ENCODE assay signal across 10 mouse cellular contexts in genomic region chr9:96696141-96696561, GRCm38 (mm10). TPM values are rescaled to one million over a fixed set of nuclear protein-coding genes. Genes with fewer than 3 reads are reported as not detected.
DNase-seq lines count a peak whose midpoint lies in the region; ATAC-seq and TF ChIP-seq lines count a peak whose summit lies in the region.
"Had no signal": no experiment of that assay in that cellular context is flagged by ENCODE, and none has a peak within 500 bp of the region (broad histone marks: within the 10 kb centered on the region; RNA-seq: fewer than 3 reads in every experiment).

No protein-coding gene starts in this region.

- H3K4me3 ChIP-seq in kidney, embryonic 16.5 days (ENCODE audit: low read length), result no peak overlapping the region
- no peak overlapping the region for H3K4me3 ChIP-seq in embryonic facial prominence, embryonic 15.5 days (replicated peaks)
- no peak overlapping the region for H3K4me3 ChIP-seq in stomach, postnatal 0 days (ENCODE audit: low read depth, low read length)
- no peak overlapping the region for H3K4me3 ChIP-seq in midbrain, embryonic 11.5 days (ENCODE audit: low read depth, low read length)
- no peak overlapping the region for H3K4me3 ChIP-seq in hindbrain, postnatal 0 days (ENCODE audit: low read length)
- H3K4me3 ChIP-seq: myocyte had no signal

- WGBS in kidney, embryonic 16.5 days, result 68% methylated on average over 12 of the region's 12 CpGs
- 51% methylated on average over 12 of the region's 12 CpGs for WGBS in embryonic facial prominence, embryonic 15.5 days
- 54% methylated on average over 12 of the region's 12 CpGs for WGBS in stomach, postnatal 0 days
- 89% methylated on average over 12 of the region's 12 CpGs for WGBS in midbrain, embryonic 11.5 days
- 77% methylated on average over 12 of the region's 12 CpGs for WGBS in hindbrain, postnatal 0 days

- no peak overlapping the region for H3K4me2 ChIP-seq in kidney, embryonic 16.5 days (replicated peaks; ENCODE audit: low read depth, low read length)
- H3K4me2 ChIP-seq in embryonic facial prominence, embryonic 15.5 days (replicated peaks), result no peak overlapping the region
- H3K4me2 ChIP-seq in stomach, postnatal 0 days (replicated peaks; ENCODE audit: low read depth), result 0 out of 2 replicates have a peak overlapping the region, but pooled peaks have one; percentile 11
- no peak overlapping the region for H3K4me2 ChIP-seq in midbrain, embryonic 11.5 days
- H3K4me2 ChIP-seq in hindbrain, postnatal 0 days (ENCODE audit: low read depth, low read length), result no peak overlapping the region

- peaks cover 9% of the 10 kb centered on the region for H3K36me3 ChIP-seq in kidney, embryonic 16.5 days (ENCODE audit: insufficient read depth, low read length)
- peaks cover 14% of the 10 kb centered on the region; the same call in 1 of the 2 replicates for H3K36me3 ChIP-seq in embryonic facial prominence, embryonic 15.5 days
- peaks cover 7% of the 10 kb centered on the region; the same call in 1 of the 2 replicates for H3K36me3 ChIP-seq in stomach, postnatal 0 days (ENCODE audit: control insufficient read depth, insufficient read depth, low read length)
- H3K36me3 ChIP-seq in midbrain, embryonic 11.5 days (ENCODE audit: control insufficient read depth, insufficient read depth, low read length), result no peaks in the 10 kb centered on the region
- no peaks in the 10 kb centered on the region for H3K36me3 ChIP-seq in hindbrain, postnatal 0 days (ENCODE audit: insufficient read depth, low read length)

- TF ChIP-seq EP300 in stomach, postnatal 0 days (optimal IDR thresholded peaks at IDR 0.05), result no peak

- H3K27ac ChIP-seq in kidney, embryonic 16.5 days (ENCODE audit: low read length), result peak overlapping the region; percentile 52
- peak overlapping the region; percentile 78 for H3K27ac ChIP-seq in embryonic facial prominence, embryonic 15.5 days (replicated peaks)
- H3K27ac ChIP-seq in stomach, postnatal 0 days (replicated peaks), result peak overlapping the region; percentile 74
- no peak overlapping the region for H3K27ac ChIP-seq in midbrain, embryonic 11.5 days (ENCODE audit: low read depth, low read length)
- no peak overlapping the region for H3K27ac ChIP-seq in hindbrain, postnatal 0 days

- peak; percentile 65; the same call in 1 of the 2 replicates for ATAC-seq in kidney, embryonic 16.5 days (ENCODE audit: low FRiP score, low TSS enrichment)
- ATAC-seq in embryonic facial prominence, embryonic 15.5 days (ENCODE audit: insufficient number of reproducible peaks, low FRiP score, low TSS enrichment, low read depth), result no peak; the same call in 1 of the 2 replicates
- peak; percentile 47; the same call in 1 of the 2 replicates for ATAC-seq in stomach, postnatal 0 days (ENCODE audit: low FRiP score, low TSS enrichment)
- no peak for ATAC-seq in midbrain, embryonic 11.5 days (ENCODE audit: low FRiP score)
- no peak for ATAC-seq in hindbrain, postnatal 0 days
- ATAC-seq: Patski had no signal

- no peak for DNase-seq in kidney, adult 11 months
- peak; percentile 87 for DNase-seq in layer of hippocampus, adult 9-11 months
- DNase-seq in stomach, postnatal 0 days (ENCODE audit: low spot score), result no peak
- DNase-seq in midbrain, embryonic 11.5 days (ENCODE audit: low spot score, missing footprints), result no peak
- DNase-seq in urinary bladder, postnatal 36 days (ENCODE audit: low spot score in 2 of 2), result no peak
- DNase-seq in hindbrain, postnatal 0 days (ENCODE audit: low spot score), result no peak

- TF ChIP-seq CTCF in stomach, postnatal 0 days (IDR thresholded peaks at IDR 0.05; ENCODE audit: low read depth), result no peak
- no peak for TF ChIP-seq CTCF in hindbrain, postnatal 0 days (IDR thresholded peaks at IDR 0.05; ENCODE audit: low read depth)

- no peaks in the 10 kb centered on the region for H3K27me3 ChIP-seq in kidney, embryonic 16.5 days (ENCODE audit: insufficient read depth, low read length)
- no peaks in the 10 kb centered on the region for H3K27me3 ChIP-seq in embryonic facial prominence, embryonic 15.5 days
- no peaks in the 10 kb centered on the region for H3K27me3 ChIP-seq in stomach, postnatal 0 days (ENCODE audit: control insufficient read depth, insufficient read depth, low read length)
- H3K27me3 ChIP-seq in midbrain, embryonic 11.5 days (ENCODE audit: control insufficient read depth, insufficient read depth, low read length), result no peaks in the 10 kb centered on the region
- H3K27me3 ChIP-seq in hindbrain, postnatal 0 days (ENCODE audit: insufficient read depth, low read length), result no peaks in the 10 kb centered on the region
- H3K27me3 ChIP-seq: Patski had no signal

- no peaks in the 10 kb centered on the region for H3K4me1 ChIP-seq in kidney, embryonic 16.5 days (ENCODE audit: insufficient read depth, low read length)
- peaks cover 17% of the 10 kb centered on the region; the same call in 1 of the 2 replicates for H3K4me1 ChIP-seq in embryonic facial prominence, embryonic 15.5 days
- no peaks in the 10 kb centered on the region for H3K4me1 ChIP-seq in stomach, postnatal 0 days (replicated peaks; ENCODE audit: control insufficient read depth, insufficient read depth)
- no peaks in the 10 kb centered on the region for H3K4me1 ChIP-seq in midbrain, embryonic 11.5 days (ENCODE audit: control insufficient read depth, insufficient read depth, low read length)
- no peaks in the 10 kb centered on the region for H3K4me1 ChIP-seq in hindbrain, postnatal 0 days (ENCODE audit: insufficient read depth, low read length)

- H3K9ac ChIP-seq in kidney, embryonic 16.5 days (replicated peaks; ENCODE audit: low read length), result no peak overlapping the region
- no peak overlapping the region for H3K9ac ChIP-seq in embryonic facial prominence, embryonic 15.5 days
- H3K9ac ChIP-seq in stomach, postnatal 0 days (ENCODE audit: low read length), result no peak overlapping the region
- H3K9ac ChIP-seq in midbrain, embryonic 11.5 days (ENCODE audit: low read length), result no peak overlapping the region
- no peak overlapping the region for H3K9ac ChIP-seq in hindbrain, postnatal 0 days (replicated peaks; ENCODE audit: low read length)

- peaks cover 9% of the 10 kb centered on the region for H3K9me3 ChIP-seq in kidney, embryonic 16.5 days (ENCODE audit: low read length)
- no peaks in the 10 kb centered on the region for H3K9me3 ChIP-seq in embryonic facial prominence, embryonic 15.5 days (replicated peaks)
- no peaks in the 10 kb centered on the region for H3K9me3 ChIP-seq in stomach, postnatal 0 days (ENCODE audit: control insufficient read depth, low read length)
- peaks cover 2% of the 10 kb centered on the region; the same call in 1 of the 2 replicates for H3K9me3 ChIP-seq in midbrain, embryonic 11.5 days (ENCODE audit: control insufficient read depth, low read length)
- 0 out of 2 replicates have a peak, but pooled peaks cover 2% of the 10 kb centered on the region for H3K9me3 ChIP-seq in hindbrain, postnatal 0 days (ENCODE audit: low read length)

RNA-seq across cellular contexts. Expression of gene Zbtb38, which starts 56.5 kb away (rescaled TPM):
- polyA plus RNA-seq in kidney, embryonic 16.5 days (2015; fragmentation: Nextera tagmentation; extraction: Ambion mirVana), result 22.1 and 24.8 TPM in 2 replicates
- 21.2 and 22.1 TPM in 2 replicates for polyA plus RNA-seq in embryonic facial prominence, embryonic 15.5 days (2015; fragmentation: Nextera tagmentation; extraction: Ambion mirVana)
- polyA plus RNA-seq in stomach, postnatal 0 days (2015; fragmentation: Nextera tagmentation; extraction: Ambion mirVana), result 13.9 and 15.3 TPM in 2 replicates
- polyA plus RNA-seq in midbrain, embryonic 11.5 days (2014; fragmentation: Nextera tagmentation; extraction: Ambion mirVana), result 11.3 and 11.9 TPM in 2 replicates
- 36.2 and 46.5 TPM in 2 replicates for total RNA-seq in hindbrain, postnatal 0 days (2014; rRNA removed)
- polyA plus RNA-seq in hindbrain, postnatal 0 days (2015; fragmentation: Nextera tagmentation; extraction: Ambion mirVana), result 36.6 and 38.7 TPM in 2 replicates

Comparison
In these comparisons a context has a peak if more than half of its experiments do, and no peak if none do; other contexts are left out.
1. ATAC-seq: peak in kidney, embryonic 16.5 days (single experiment) and stomach, postnatal 0 days (single experiment); none in embryonic facial prominence, embryonic 15.5 days (single experiment), midbrain, embryonic 11.5 days (single experiment) and hindbrain, postnatal 0 days (single experiment).
2. H3K27ac ChIP-seq: peak in kidney, embryonic 16.5 days (single experiment), embryonic facial prominence, embryonic 15.5 days (single experiment) and stomach, postnatal 0 days (single experiment); none in midbrain, embryonic 11.5 days (single experiment) and hindbrain, postnatal 0 days (single experiment).